Mouse (Mus musculus) heart, postnatal 0 days (tissue): ENCODE data around the gene Ackr3. TPM values are rescaled to one million over a fixed set of nuclear protein-coding genes. Genes with fewer than 3 reads are reported as not detected.

Experiments used
- ATAC-seq: fragments of 200-750 bp; cut with Nextera tagmentation; 2 replicates; pipeline ENCODE4 v1.8.0; 2017; ENCODE audit warnings: low read depth, moderate number of reproducible peaks, moderate library complexity; ENCODE audit not compliant: insufficient read depth
- DNase-seq: peaks from one replicate; pipeline ENCODE4 v3.0.0-alpha.2; 2016; ENCODE audit warnings: low spot score
- H3K27ac ChIP-seq: fragments of 300-500 bp; sonication (generic); 2 replicates; pipeline ENCODE4 v1.5.1; 2014; ENCODE audit warnings: low read depth, mild to moderate bottlenecking
- H3K27me3 ChIP-seq: fragments of 300-500 bp; sonication (generic); 2 replicates; pipeline ENCODE4 v1.6.1; 2014; ENCODE audit warnings: low read length, mixed read lengths; ENCODE audit not compliant: control insufficient read depth, insufficient read depth
- H3K36me3 ChIP-seq: fragments of 300-500 bp; sonication (generic); replicated peaks from 2 replicates; pipeline ENCODE4 v1.6.1; 2014; ENCODE audit warnings: low read length, mixed read lengths; ENCODE audit not compliant: control insufficient read depth, insufficient read depth
- H3K4me1 ChIP-seq: fragments of 300-500 bp; sonication (generic); 2 replicates; pipeline ENCODE4 v1.6.1; 2014; ENCODE audit warnings: antibody characterized with exemption; ENCODE audit not compliant: control insufficient read depth, insufficient read depth
- H3K4me2 ChIP-seq: fragments of 300-500 bp; sonication (generic); 2 replicates; pipeline ENCODE4 v1.6.1; 2014; ENCODE audit warnings: low read depth, mild to moderate bottlenecking, low read length, moderate library complexity
- H3K4me3 ChIP-seq: fragments of 300-500 bp; sonication (generic); 2 replicates; pipeline ENCODE4 v1.5.1; 2014; ENCODE audit warnings: low read depth, low read length
- H3K9ac ChIP-seq: fragments of 300-500 bp; sonication (generic); replicated peaks from 2 replicates; pipeline ENCODE4 v1.6.1; 2014; ENCODE audit warnings: low read depth, low read length, mixed read lengths
- H3K9me3 ChIP-seq: fragments of 300-500 bp; sonication (generic); replicated peaks from 2 replicates; pipeline ENCODE4 v1.6.1; 2016; ENCODE audit warnings: low read length; ENCODE audit not compliant: control insufficient read depth
- CTCF ChIP-seq: IDR thresholded peaks from 2 replicates; pipeline ENCODE4 v1.5.1; 2016; ENCODE audit warnings: antibody characterized with exemption, control low read depth, low read depth
- EP300 ChIP-seq: IDR thresholded peaks from 2 replicates; pipeline ENCODE4 v1.6.1; 2016; ENCODE audit warnings: antibody characterized with exemption, low read depth
- WGBS: fragments of 180-500 bp; shearing (Covaris S2); extraction: QIAGEN DNeasy Blood & Tissue Kit; methylation state at CpG from one replicate; pipeline ENCODE4 v1.1.7; 2014; 5-methylcytosine and 5-hydroxymethylcytosine counted together
- polyA plus RNA-seq: library from polyadenylated mRNA; unstranded; fragments of >200 nt; fragmentation: Nextera tagmentation; extraction: Ambion mirVana; gene quantifications from 2 replicates; pipeline ENCODE4 v1.2.1, GENCODE M21; 2015
- total RNA-seq: library from RNA; depleted of rRNA; stranded (reverse); fragments of >200 nt; gene quantifications from 2 replicates; pipeline ENCODE4 v1.2.3, GENCODE M21; 2014; ENCODE audit warnings: low replicate concordance

Ackr3 gene
- total and polyA plus RNA-seq, 2 experiments from 2014 or later = 13.5 to 22.5 TPM

GRCm38 (mm10) chr1:90228323-90228697 lies 24.5 kb downstream of the Ackr3 start:
- peaks cover 24% of the 10 kb centered on the region; the same call in 1 of the 2 replicates for H3K4me1 ChIP-seq
- no peak for TF ChIP-seq CTCF
- TF ChIP-seq EP300 = no peak
- WGBS = 29% methylated on average over 9 of the region's 9 CpGs
- H3K36me3 ChIP-seq = no peaks in the 10 kb centered on the region
- no peak overlapping the region for H3K27ac ChIP-seq
- H3K27me3 ChIP-seq = no peaks in the 10 kb centered on the region
- ATAC-seq (no peak), DNase-seq (no peak)
- no peak overlapping the region for H3K4me2 ChIP-seq
- no peak overlapping the region for H3K9ac ChIP-seq
- no peak overlapping the region for H3K4me3 ChIP-seq
- H3K9me3 ChIP-seq = no peaks in the 10 kb centered on the region

DNA sequence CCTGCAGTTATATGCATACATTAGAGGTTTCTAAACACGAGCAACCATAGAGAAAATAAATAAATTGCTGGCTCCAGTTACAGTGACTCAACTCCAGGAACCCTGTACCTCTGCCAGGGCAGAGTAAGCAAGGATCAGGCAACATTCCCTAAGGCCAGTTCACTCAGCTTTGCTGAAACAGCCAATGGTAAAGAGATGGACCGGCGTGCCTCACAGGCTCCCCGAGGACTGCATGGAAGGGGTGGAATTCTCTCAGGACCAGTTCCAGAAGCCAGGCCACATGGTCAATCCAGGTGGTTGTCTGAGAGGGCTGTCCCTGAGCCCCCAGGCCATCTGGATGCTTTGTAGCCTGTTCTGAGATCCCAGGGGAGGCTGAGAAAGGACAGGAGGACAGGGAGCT lies 26.8 kb downstream of the Ackr3 start:
- peaks cover 17% of the 10 kb centered on the region; the same call in 1 of the 2 replicates for H3K4me1 ChIP-seq
- WGBS = 89% methylated on average over 4 of the region's 4 CpGs
- TF ChIP-seq EP300 (no peak), CTCF (no peak)

DNA sequence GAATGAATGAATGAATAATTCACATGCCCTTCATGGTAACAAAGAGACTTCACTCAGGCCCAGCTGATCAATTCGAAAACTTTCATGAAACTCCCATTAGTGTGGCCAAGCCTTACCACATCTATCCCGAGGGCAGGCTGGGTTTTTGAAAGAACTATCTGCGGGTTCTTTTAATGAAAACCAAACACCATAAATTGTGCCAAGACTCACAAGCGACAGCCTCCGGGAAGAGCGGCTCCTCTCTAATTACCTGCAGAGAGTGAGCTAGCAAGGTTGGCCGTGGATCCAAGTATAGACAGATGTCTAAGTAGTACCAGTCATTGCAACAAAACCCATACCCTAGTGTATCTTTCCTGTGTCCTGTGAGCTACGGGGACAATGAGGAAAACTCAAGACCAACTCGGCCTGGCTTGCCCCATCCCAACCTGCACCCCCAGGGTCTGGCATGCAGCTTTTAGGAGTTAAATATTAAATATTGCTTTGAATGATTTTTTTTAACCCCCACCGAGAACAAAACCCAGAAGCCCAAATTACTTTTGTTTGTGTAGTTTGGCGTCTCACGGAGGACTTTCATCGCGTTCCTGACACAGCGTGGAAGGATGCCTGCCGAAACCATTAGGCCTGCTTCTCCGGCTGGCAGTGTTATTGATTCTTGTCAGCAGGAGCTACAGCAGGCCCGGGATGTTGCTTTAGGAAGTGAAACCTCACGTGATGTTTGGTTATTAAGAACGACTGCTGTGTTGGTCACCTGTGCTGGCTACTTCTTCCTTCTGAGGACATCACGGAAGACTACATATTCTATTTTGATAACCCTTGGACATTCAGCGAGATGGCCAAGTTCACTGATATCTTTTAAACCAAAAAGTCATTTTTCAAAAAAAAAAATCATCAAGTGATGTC lies 28.1 kb downstream of the Ackr3 start:
- Histone ChIP-seq H3K9me3 (no peaks in the 10 kb centered on the region), H3K9ac (no peak overlapping the region), H3K4me3 (no peak overlapping the region), H3K27me3 (no peaks in the 10 kb centered on the region), H3K36me3 (no peaks in the 10 kb centered on the region), H3K27ac (no peak overlapping the region), H3K4me2 (no peak overlapping the region), H3K4me1 (peaks cover 13% of the 10 kb centered on the region; the same call in 1 of the 2 replicates)
- ATAC-seq (no peak), DNase-seq (no peak)
- TF ChIP-seq EP300 = no peak
- TF ChIP-seq CTCF = no peak
- WGBS = 84% methylated on average over 22 of the region's 22 CpGs

More for the DNA sequence above, 26.8 kb downstream of the Ackr3 start:
- Histone ChIP-seq H3K36me3 (no peaks in the 10 kb centered on the region), H3K4me3 (no peak overlapping the region), H3K27ac (no peak overlapping the region), H3K9me3 (no peaks in the 10 kb centered on the region), H3K27me3 (no peaks in the 10 kb centered on the region), H3K4me2 (no peak overlapping the region), H3K9ac (no peak overlapping the region)
- ATAC-seq = no peak
- no peak for DNase-seq

DNA sequence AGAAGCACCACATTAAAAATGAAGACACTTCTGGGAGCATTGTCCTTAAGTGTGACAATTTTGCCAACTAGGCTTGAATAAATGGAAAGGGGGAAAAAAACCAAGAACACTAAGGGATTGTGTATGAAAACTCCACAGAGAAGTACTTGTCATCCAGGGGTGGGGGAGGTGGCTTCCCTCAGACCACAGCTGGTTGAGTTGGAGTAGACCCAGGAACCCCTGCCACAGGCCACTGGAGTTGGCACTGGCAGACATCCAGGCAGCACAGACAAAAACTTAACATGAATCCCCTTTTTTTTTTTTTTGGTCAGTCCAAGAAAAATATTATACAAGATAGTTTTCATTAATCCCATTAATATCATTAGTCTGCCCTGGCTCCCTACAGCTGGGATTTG lies 28.7 kb downstream of the Ackr3 start:
- Histone ChIP-seq H3K27me3 (no peaks in the 10 kb centered on the region), H3K9ac (no peak overlapping the region), H3K36me3 (no peaks in the 10 kb centered on the region), H3K9me3 (no peaks in the 10 kb centered on the region), H3K4me2 (no peak overlapping the region), H3K27ac (no peak overlapping the region), H3K4me3 (no peak overlapping the region), H3K4me1 (peaks cover 9% of the 10 kb centered on the region; the same call in 1 of the 2 replicates)
- DNase-seq = no peak
- no peak for ATAC-seq
- TF ChIP-seq CTCF = no peak
- no peak for TF ChIP-seq EP300

DNA sequence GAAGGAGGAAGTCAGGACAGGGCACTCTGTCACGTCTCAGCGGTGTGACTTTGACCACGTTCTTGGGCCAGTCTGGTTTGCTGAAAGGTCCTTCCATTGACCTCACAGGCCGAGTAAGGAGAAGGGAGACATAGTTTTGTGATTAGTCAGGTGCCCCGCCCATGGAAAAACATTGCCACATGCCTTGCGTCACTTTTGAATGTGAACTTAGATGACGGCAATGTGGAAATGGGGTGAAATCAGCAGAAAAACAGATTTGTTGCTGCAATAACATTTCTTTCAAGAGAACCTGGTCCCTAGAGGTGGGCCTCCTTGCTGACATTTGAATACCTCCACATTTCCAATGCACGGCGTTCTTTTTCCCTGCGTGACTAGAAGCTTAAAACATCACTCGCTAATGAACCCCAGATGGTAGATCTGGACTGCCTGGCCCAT lies 30.9 kb downstream of the Ackr3 start:
- no peak overlapping the region for H3K4me2 ChIP-seq
- H3K4me3 ChIP-seq = no peak overlapping the region
- 53% methylated on average over 11 of the region's 11 CpGs for WGBS
- H3K4me1 ChIP-seq = no peaks in the 10 kb centered on the region
- H3K27me3 ChIP-seq = no peaks in the 10 kb centered on the region
- TF ChIP-seq EP300 (no peak), CTCF (no peak)
- DNase-seq (no peak), ATAC-seq (no peak)
- H3K9ac ChIP-seq = no peak overlapping the region
- H3K9me3 ChIP-seq = no peaks in the 10 kb centered on the region
- H3K27ac ChIP-seq = no peak overlapping the region
- no peaks in the 10 kb centered on the region for H3K36me3 ChIP-seq
